Comparison of ENCODE assay signal across 16 mouse cellular contexts in genomic region chr9:41958282-41958681, GRCm38 (mm10).
"Had no signal": no experiment of that assay in that cellular context is flagged by ENCODE, and none has a peak within 500 bp of the region (broad histone marks: within the 10 kb centered on the region; RNA-seq: fewer than 3 reads in every experiment).

No protein-coding gene starts in this region.

- H3K9me3 ChIP-seq: neural tube, embryonic 13.5 days; neural tube, embryonic 15.5 days; stomach, embryonic 15.5 days had no signal

- H3K4me1 ChIP-seq: stomach, embryonic 15.5 days had no signal

- H3K4me3 ChIP-seq: neural tube, embryonic 13.5 days; neural tube, embryonic 15.5 days; stomach, embryonic 15.5 days had no signal

- DNase-seq: retina, postnatal 1 day; right cerebral cortex, adult 18-20 months; right cerebral cortex, postnatal 14 days; right cerebral cortex, postnatal 25 days; right cerebral cortex, postnatal 4 days; spleen, adult 18-20 months; thymus, adult 18-20 months; thymus, adult 2 months; thymus, postnatal 14 days; thymus, postnatal 25 days; thymus, postnatal 36 days; thymus, postnatal 4 days had no signal

- H3K9ac ChIP-seq: neural tube, embryonic 13.5 days; neural tube, embryonic 15.5 days; stomach, embryonic 15.5 days had no signal

- H3K27me3 ChIP-seq: neural tube, embryonic 13.5 days; neural tube, embryonic 15.5 days; stomach, embryonic 15.5 days had no signal

- H3K4me2 ChIP-seq: neural tube, embryonic 13.5 days; neural tube, embryonic 15.5 days; stomach, embryonic 15.5 days had no signal

- H3K36me3 ChIP-seq: neural tube, embryonic 13.5 days; neural tube, embryonic 15.5 days; stomach, embryonic 15.5 days had no signal

- H3K27ac ChIP-seq: neural tube, embryonic 13.5 days; neural tube, embryonic 15.5 days; stomach, embryonic 15.5 days; stomach, postnatal 0 days had no signal
